8 mouse cellular contexts compared by ENCODE assay signal in genomic region chr2:61711108-61712040, GRCm38 (mm10). TPM values are rescaled to one million over a fixed set of nuclear protein-coding genes. Genes with fewer than 3 reads are reported as not detected.
DNase-seq lines count a peak whose midpoint lies in the region; ATAC-seq lines count a peak whose summit lies in the region.

Gene Psmd14, plus strand, starts transcription at chr2:61711694.

- DNase-seq in adipocyte (ENCODE audit: low spot score) = peak; percentile 97
- DNase-seq in embryo, embryonic 10 days (ENCODE audit: low spot score) = peak; percentile 92
- DNase-seq in gastrocnemius, postnatal 14 days = peak; percentile 91
- DNase-seq in left cerebral cortex, postnatal 10 days (ENCODE audit: extremely low spot score in 1 of 2, low spot score in 2 of 2) = peak; percentile 89 to 93
- peak; percentile 89 for DNase-seq in right cerebral cortex, postnatal 25 days
- DNase-seq in urinary bladder, postnatal 4 days (ENCODE audit: low spot score in 2 of 2) = peak; percentile 83

- intact Hi-C loops in gastrocnemius, postnatal 14 days (cut with DNase I; ENCODE audit: low total_unique reads) = no loop called here
- intact Hi-C loops in left cerebral cortex, postnatal 10 days (cut with DNase I) = no loop called here

- ATAC-seq in inflammation-experienced regulatory T-cells, adult 6 months = peak; percentile 92
- peak; percentile 92 for ATAC-seq in megakaryocyte-erythroid progenitor cell, adult 5-6 weeks (replicated peaks; ENCODE audit: low FRiP score, low TSS enrichment, poor library complexity, severe bottlenecking)

RNA-seq across cellular contexts. Expression of gene Psmd14, which starts in this region (rescaled TPM):
- total RNA-seq in gastrocnemius, postnatal 14 days (2021) = 10 to 100 TPM; 72.7 to 83.0 TPM
- polyA plus RNA-seq in inflammation-experienced regulatory T-cells, adult 6 months (2017; shearing (Covaris generic)) = 100 to 1,000 TPM; 202 to 261 (median 206) TPM
- 100 to 1,000 TPM; 119 to 131 TPM for total RNA-seq in left cerebral cortex, postnatal 10 days (2021)
- total RNA-seq in megakaryocyte-erythroid progenitor cell, adult 5-6 weeks (2014; fragmentation: Nextera tagmentation) = 199 and 212 TPM in 2 replicates
- 214 and 241 TPM in 2 replicates for total RNA-seq in megakaryocyte-erythroid progenitor cell, adult 5-6 weeks (2017)

Comparison
In these comparisons a context has a peak if more than half of its experiments do, and no peak if none do; other contexts are left out.
1. Peak in every context shown above with its lines: DNase-seq and ATAC-seq.